Mouse (Mus musculus): ENCODE results near the gene Urb2.

- TF ChIP-seq CTCF (IDR thresholded peaks at IDR 0.05; ENCODE audit: borderline replicate concordance, insufficient read depth, low read length), result no peak
- TF ChIP-seq POLR2A (IDR thresholded peaks at IDR 0.05; ENCODE audit: low read depth, low read length), result no peak
Measured at GRCm38 (mm10) chr8:124038121-124038520, 16.8 kb downstream of the Urb2 start.

Measured in embryonic fibroblast, embryonic 13.5 days (primary cell).